Mouse (Mus musculus) spleen, postnatal 14 days (tissue): Measurements from ENCODE around the gene Macf1.
"Not testable (repeated sequence)": the region's sequence is repeated elsewhere in the genome, so short reads cannot be mapped to it uniquely, and the experiment has no call there.

ENCODE experiments used
- DNase-seq, 2 experiments: peaks; one replicate each; pipeline ENCODE4 v3.0.0; 2021 to 2022; ENCODE audit warnings: low spot score in 2 of 2

The Macf1 gene

GRCm38 (mm10) chr4:123634436-123634835 lies 49.7 kb downstream of the Macf1 start:
- DNase-seq: no peak

GRCm38 (mm10) chr4:123633874-123634273 lies 50.3 kb downstream of the Macf1 start:
- no peak for DNase-seq

GRCm38 (mm10) chr4:123633370-123633769 lies 50.8 kb downstream of the Macf1 start:
- peak; percentile 12 to 24 for DNase-seq

GRCm38 (mm10) chr4:123632116-123632515 lies 52.0 kb downstream of the Macf1 start:
- DNase-seq: not testable (repeated sequence)

- DNase-seq: no peak
These were observed 52.5 kb downstream of the Macf1 start for GRCm38 (mm10) chr4:123631654-123632053.

- DNase-seq: no peak
These were observed 56.5 kb downstream of the Macf1 start for GRCm38 (mm10) chr4:123627683-123628082.

- DNase-seq: no peak
These were observed 58.7 kb downstream of the Macf1 start for GRCm38 (mm10) chr4:123625332-123626072.

- DNase-seq: no peak
These were observed 59.7 kb downstream of the Macf1 start for GRCm38 (mm10) chr4:123624438-123624837.

GRCm38 (mm10) chr4:123623742-123624151 lies 60.4 kb downstream of the Macf1 start:
- no peak for DNase-seq

- DNase-seq: no peak
These were observed 62.4 kb downstream of the Macf1 start for GRCm38 (mm10) chr4:123621732-123622131.

GRCm38 (mm10) chr4:123617727-123618389 lies 66.3 kb downstream of the Macf1 start:
- DNase-seq: no peak

- DNase-seq: no peak
These were observed 67.2 kb downstream of the Macf1 start for GRCm38 (mm10) chr4:123616971-123617370.

- no peak for DNase-seq
These were observed 67.7 kb downstream of the Macf1 start for GRCm38 (mm10) chr4:123616501-123616900.

GRCm38 (mm10) chr4:123613309-123613947 lies 70.7 kb downstream of the Macf1 start:
- no peak for DNase-seq

- no peak for DNase-seq
These were observed 72.2 kb downstream of the Macf1 start for GRCm38 (mm10) chr4:123611940-123612339.

GRCm38 (mm10) chr4:123611241-123611640 lies 72.9 kb downstream of the Macf1 start:
- no peak for DNase-seq

GRCm38 (mm10) chr4:123607174-123607573 lies 77.0 kb downstream of the Macf1 start:
- DNase-seq: no peak

- no peak for DNase-seq
These were observed 78.2 kb downstream of the Macf1 start for GRCm38 (mm10) chr4:123605948-123606347.

- DNase-seq: no peak
These were observed 78.9 kb downstream of the Macf1 start for GRCm38 (mm10) chr4:123605309-123605708.

- DNase-seq: no peak
These were observed 81.4 kb downstream of the Macf1 start for GRCm38 (mm10) chr4:123602700-123603261.

GRCm38 (mm10) chr4:123601036-123601435 lies 83.1 kb downstream of the Macf1 start:
- DNase-seq: no peak

GRCm38 (mm10) chr4:123598519-123599228 lies 85.5 kb downstream of the Macf1 start:
- no peak for DNase-seq
